Mouse (Mus musculus) myocyte (in vitro differentiated cells): ENCODE results near the gene B4galt3.

ENCODE experiments used
- POLR2A ChIP-seq: IDR thresholded peaks from one replicate; pipeline ENCODE4 v1.6.1; 2011; ENCODE audit warnings: low read depth, mild to moderate bottlenecking, control low read depth, moderate library complexity; ENCODE audit not compliant: insufficient read length
- USF1 ChIP-seq: IDR thresholded peaks from one replicate; pipeline ENCODE4 v1.6.1; 2011; ENCODE audit warnings: low read depth, mild to moderate bottlenecking, control low read depth, moderate library complexity

DNA sequence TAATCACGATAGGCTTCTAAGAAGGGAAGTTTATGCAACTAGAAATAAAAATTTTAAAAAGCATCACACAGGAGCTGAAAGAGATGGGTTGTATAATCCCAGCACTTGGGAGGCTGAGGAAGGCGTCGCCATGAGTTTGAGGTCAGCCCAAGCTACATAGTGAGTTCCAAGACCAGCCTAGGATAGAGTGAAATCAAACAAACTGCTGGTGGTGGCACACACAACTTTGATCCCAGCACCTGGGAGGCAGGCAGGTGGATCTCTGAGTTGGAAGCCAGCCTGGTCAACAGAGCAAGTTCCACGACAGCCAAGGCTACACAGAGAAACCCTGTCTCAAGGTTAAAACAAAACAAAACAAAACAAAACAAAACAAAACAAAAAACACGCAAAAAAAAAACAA, 37.8 kb upstream of the B4galt3 start:
- no peak for TF ChIP-seq POLR2A
- no peak for TF ChIP-seq USF1
